Mouse (Mus musculus): Measurements from ENCODE around the gene Itga6.
"Not testable (repeated sequence)": the region's sequence is repeated elsewhere in the genome, so short reads cannot be mapped to it uniquely, and the experiment has no call there.

The Itga6 gene

DNA sequence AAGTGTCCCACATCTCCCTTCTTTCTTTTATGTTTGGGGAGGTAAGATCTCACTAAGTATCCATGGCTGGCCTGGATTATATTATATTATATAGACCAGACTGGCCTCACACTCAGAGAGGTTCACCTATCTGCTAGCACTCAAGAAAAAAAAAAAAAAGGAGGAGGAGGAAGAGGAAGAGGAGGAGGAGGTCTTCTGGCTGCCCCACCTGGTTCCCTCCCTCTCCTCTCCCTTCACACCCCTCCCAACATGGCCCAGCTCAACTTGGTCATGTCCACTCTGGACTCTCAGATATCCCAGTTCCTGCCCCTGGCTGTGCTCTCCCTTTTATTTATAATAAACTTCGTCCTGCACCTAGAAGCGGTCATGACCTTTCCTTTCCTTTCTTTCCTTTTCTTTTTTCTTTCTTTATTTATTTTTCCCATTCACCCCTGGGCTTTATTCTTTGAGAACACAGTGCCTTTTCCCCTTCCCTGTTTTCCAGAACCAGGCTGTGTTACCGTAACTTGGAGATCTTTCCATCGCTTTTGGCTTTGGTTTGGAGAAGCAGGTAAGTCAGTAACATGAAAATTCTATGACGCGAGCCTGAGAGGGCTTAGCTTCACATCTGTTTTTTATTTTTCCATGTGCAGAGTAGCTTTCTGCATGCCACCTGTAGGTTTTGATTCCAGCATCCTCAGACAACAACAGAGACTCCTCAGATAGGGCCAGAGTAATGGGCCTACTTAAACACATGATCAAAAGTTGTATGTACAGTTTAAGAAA is at the start of gene Itga6:
TSS of gene Itga6 (plus strand) at position 7 of the 765 bp plus-strand sequence.
- no peak for DNase-seq (ENCODE audit: low spot score in 2 of 2)

DNA sequence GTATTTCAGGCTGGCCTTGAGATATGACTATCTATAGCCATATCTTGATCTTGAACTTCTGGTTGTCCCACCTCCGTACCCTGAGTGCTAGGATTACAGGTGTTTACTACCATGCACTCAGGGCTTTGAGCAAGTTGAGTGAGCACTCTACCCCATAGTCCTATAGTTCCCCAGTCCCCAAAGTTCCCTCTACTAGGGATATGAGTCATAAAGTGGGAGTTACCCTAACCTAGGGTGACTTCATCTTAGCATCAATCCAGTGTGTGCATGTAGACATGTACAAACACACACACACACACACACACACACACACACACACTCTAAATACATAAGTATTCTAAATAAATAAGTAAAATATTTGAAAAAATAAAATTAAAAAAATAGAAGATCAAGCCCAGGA is 48.6 kb upstream of the Itga6 start:
- no peak for DNase-seq (ENCODE audit: low spot score in 2 of 2)

DNA sequence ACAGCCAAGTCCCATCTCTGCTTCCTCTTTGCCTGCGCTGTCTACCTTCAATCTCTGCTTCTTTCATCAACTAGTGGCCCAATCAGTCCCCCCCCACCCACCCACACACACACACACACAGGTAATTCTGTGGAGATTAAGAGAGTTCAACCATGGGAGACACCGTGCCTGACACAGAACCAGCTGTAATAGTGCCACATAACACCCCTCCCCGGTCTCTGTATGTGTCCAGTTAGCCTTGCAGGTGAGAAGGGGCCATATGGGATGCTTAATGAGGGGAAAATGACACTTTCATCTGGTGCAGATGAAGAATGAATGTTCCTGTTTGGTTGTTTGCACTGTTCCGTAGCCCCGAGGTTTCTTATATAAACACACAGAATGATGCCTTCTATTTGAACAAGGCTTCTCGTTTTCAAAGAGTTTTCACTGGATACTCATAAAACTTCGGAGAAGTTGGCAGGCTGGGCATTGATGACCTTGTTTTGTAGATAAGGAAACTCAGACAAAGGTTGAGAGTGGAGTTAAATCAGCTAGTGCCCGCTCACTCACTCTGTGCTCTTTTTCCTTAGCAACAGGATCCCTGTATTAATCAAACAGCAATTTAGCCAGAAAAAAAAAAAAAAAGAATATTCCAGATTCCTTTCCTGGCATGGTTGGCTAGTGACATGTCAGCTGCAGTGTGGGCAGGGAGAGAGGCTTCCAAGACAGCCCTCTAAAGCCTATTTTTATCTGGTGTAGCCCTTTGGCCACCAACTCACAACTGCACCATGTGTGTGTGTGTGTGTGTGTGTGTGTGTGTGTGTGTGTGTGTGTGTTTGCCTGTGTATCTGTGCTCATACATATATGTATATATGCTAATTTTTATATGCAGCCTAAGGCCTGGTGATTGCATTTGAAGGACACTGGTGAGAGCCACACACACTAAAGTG is 47.7 kb upstream of the Itga6 start:
- no peak for DNase-seq (ENCODE audit: low spot score in 2 of 2)

DNA sequence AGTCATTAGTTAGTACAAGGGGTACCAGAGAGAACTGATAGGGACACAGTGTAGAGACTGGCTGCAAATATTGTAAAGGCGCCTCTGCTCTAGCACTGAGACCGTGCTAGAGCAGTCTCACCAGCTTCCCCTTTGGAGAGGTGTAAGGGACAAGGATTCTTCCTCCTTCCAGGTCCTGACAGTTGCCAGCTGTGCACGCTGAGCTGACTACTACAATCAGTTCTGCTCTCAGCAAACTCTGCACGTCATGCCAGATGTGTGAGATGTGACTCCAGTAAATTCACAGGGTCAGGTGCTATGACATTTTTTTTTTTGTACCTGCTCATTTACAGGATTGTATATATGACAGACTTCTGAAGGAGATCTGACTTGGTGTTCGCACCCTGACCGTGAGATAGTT is 47.0 kb upstream of the Itga6 start:
- no peak for DNase-seq (ENCODE audit: low spot score in 2 of 2)

DNA sequence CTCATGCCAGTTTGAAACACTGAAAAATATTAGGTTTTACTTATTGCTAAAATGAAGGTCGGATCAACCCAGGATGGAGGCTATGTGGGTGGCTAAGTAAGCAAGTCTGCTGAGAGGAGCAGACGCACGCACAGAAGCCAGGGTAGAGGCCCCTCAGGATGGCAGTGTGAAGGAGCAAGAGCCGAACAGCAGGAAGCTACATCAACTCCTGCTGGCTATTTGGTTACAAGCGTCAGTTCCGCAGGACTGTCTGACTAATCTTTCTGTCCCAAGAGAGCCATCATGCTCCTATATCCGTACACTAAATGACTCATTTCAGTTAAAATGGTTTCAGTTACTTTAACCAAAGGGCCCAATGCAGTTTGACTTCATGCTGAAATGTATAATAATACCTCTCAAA is 46.5 kb upstream of the Itga6 start:
- DNase-seq (ENCODE audit: low spot score in 2 of 2): no peak

DNA sequence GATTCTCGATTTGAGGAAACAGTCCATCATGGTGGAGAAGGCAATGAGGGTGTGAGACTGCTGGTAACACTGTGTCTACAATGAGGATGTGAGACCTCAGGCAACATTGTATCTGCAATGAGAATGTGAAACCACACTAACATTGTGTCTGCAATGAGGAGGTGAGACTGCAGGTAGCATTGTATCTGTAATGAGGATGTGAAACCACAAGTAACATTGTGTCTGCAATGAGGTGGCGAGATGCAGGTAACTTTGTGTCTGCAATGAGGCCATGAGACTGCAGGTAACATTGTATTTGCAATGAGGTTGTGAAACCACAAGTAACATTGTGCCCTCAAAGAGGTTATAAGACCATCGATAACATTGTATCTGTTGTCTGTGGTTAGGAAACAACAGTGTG is 44.1 kb upstream of the Itga6 start:
- DNase-seq (ENCODE audit: low spot score in 2 of 2): no peak

DNA sequence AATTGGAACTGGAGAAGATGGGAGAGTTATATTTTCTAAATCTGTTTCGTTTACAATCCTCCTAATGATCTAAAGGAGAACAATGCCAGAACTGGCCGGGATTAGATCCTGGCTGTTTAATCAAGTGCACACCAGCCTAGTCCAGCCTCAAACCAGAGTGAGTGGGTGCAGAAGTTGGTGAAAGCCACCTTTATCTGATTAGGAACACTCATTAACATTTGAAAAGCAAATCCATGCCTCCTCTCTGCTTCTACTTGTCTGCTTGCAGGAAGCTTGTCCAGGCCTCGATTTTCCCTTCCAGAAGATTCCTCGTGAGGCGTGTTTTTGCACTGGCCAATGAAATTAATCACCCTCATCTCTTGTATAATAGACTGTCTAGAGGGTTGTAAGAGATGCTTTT is 41.1 kb upstream of the Itga6 start:
- no peak for DNase-seq (ENCODE audit: low spot score in 2 of 2)

DNA sequence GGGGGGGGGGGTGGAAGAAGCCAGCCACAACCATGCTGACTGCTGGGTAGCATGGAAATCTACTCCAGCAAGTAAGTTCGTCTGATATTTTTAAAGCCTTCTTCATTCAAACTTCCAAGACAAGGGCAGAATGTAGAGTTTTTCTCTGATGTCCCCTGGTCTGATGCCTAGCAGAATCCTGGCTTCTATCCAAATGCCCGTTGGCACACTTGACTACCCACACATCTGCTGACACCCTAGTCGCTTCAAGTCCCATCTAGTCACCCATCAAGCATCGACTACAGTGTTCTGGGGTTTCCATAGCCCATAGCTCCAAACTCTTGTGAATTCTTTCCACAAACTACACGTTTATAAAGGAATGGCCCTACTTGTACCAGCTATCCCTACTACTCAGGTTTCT is 36.5 kb upstream of the Itga6 start:
- DNase-seq (ENCODE audit: low spot score in 2 of 2): peak in 1 of 2 experiments; percentile 38

DNA sequence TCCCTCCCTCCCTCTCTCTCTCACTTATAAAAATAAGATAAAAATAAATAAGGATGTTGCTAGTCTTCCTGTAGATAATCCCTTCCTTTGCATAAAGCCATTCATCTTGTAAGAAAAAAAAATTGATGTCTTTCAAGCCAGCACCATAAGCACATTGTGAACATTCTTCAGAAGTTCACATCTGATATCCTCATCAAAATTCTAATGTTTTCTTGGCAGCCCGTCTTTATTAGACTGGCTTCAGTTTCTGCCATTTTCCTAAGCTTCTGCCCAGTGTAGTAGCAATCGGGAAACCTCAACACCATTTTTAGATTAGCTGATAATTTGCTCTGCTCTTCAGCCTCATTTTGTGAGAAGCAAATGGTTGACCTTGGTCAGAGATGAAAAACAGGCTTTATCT is 33.8 kb upstream of the Itga6 start:
- no peak for DNase-seq (ENCODE audit: low spot score in 2 of 2)

DNA sequence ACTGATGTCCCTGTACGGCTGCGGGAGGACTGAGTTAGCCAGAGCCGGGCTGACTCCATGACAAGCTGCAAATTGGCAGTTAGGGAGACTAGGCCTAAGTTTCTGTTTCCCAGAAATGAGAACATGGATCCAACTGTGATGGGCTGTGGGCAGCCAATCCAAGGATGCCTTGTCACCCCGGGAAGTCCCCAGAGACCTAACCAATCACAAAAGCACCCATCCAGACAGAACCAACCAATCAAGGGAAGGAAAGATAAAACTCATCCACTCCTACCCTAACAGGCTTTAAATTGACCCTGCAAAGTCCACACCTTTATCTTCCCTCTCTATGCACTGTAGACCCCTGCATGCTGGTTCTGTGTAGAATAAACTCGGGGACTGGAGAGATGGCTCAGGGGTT is 31.0 kb upstream of the Itga6 start:
- no peak for DNase-seq (ENCODE audit: low spot score in 2 of 2)

DNA sequence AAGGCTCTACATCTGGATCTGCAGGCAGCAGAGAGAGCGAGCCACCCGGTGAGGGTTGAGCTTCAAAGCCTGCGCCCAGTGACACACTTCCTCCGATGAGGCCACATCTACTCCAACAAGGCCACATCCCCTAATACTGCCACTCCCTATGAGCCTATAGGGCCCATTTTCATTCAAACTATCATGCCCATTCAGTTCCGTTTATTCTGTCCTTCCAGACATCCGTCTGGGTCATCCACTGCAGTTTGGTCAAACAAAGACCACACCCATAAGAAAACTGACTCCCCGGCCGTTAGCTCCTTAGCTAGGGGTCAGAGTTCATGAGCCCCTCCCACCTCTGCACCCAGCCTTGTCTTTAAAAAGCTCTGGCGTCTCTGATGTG is 26.4 kb upstream of the Itga6 start:
- DNase-seq (ENCODE audit: low spot score in 2 of 2): no peak

DNA sequence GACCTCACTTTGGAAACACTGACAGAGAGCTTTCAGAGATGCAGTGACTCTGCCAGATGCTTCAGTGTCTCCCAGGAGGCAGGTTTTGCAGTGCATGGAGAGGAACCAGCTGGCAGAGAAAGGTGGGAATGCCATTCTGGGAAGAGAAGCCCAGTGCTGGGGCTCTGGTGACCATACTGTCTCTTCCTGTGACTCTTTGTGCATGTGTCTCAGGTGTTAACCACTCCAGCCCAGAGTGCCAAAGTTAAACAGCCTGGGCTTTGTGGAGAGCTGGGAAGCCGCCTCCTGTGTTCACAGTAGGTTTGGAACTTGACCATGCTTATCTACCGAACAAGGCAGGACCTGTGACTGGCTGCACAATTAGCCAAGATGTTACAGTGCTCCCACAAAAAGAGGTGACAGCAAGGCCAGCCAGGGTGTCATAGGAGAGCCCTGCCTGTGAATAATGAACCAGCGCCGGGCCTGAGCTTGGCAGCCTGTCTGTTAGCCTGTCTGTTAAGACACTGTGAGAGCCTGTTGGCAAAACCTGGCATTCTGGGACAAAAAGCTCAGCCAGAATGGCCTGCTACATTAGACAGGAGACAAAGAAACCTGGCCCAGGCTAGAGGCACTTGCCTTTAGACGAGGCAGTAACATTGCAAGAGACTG is 25.9 kb upstream of the Itga6 start:
- peak in 1 of 2 experiments; percentile 32 for DNase-seq (ENCODE audit: low spot score in 2 of 2)

DNA sequence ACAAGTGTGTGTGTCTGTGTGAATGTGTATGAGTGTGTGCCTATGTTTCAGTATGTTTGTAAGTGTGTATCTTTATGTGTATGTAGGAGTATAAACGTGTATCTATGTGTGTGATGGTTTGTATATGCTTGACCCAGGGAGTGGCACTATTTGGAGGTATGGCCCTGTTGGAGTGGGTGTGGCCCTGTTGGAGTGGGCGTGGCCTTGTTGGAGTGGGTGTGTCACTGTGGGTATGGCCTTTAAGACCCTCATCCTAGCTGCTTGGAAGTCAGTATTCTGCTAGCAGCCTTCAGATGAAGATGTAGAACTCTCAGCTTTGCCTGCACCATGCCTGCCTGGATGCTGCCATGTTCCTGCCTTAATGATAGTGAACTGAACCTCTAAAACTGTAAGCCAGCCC is 24.9 kb upstream of the Itga6 start:
- not testable (repeated sequence) for DNase-seq (ENCODE audit: low spot score in 2 of 2)

DNA sequence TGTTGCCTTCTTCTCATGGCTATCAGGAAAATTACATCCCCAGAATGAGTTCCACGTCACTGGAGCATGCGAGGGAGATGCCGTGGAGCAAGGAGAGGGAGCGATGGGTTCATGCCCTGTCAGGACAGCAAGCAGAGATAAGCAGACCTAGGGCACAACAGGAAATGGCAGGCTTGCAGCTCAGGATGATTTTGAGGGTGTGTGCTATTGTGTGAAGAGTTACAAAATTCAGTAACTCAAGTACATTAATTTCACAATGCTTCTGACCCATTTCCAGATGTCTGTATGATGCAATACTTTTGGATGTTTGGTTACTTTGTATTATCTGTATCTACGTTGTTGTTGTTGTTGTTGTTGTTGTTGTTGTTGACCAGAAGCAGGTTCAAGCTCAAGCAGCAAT is 22.5 kb upstream of the Itga6 start:
- DNase-seq (ENCODE audit: low spot score in 2 of 2): no peak

DNA sequence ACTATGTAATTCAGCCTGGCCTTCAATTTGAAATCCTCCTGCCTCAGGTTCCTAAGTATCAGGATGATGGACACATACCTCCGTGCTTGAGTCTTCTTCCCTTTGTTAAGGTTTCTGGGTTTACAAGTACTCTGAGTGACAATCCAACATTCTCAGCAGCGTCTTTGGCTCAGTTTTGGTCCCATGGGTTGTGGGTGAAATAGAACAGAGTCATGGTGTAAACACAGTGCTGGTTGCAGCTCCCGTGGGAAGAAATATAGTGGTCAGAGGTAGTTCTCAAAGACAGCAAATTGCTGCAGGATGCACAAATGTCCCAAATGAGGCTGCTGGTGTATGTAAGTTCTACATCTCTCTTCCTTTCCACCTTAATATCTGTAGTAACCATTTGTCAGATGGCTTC is 21.8 kb upstream of the Itga6 start:
- DNase-seq (ENCODE audit: low spot score in 2 of 2): no peak

DNA sequence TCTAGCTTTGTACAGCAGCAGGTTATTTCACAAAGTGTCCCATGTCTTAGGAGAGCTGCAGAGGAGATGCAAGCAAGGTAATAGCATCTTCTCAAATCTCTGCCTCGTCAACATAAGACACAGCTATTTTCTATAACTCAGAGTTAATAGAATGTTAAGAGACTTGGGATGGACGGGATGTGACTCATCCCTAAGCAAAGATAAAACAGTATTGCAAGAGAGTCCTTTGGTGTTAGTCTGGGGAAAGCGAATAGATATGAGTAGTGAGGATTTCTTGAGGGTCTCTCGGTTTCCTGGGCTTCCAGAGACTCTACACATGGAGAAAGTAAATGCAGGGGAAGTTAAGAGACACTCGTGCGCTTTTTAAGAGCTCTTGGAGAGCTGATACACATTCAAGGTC is 21.4 kb upstream of the Itga6 start:
- DNase-seq (ENCODE audit: low spot score in 2 of 2): no peak

DNA sequence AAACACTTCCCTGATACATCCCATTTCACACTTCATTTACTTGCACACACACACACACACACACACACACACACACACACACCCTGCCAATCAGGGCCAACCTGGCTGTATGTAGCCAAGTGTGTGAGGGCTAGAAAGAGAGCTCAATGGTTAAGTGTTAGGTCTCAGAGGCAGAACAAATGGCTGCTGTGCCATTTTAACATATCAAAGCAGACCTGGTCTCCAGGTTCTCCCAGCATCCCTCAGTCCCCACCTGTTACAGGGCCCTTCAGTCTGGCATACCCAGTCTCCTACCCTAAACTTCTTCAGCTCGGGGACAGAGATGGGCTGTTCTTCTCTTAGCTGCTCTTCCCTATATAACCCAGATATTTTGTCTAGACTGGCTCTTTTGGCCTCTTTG is 20.0 kb upstream of the Itga6 start:
- DNase-seq (ENCODE audit: low spot score in 2 of 2): no peak

DNA sequence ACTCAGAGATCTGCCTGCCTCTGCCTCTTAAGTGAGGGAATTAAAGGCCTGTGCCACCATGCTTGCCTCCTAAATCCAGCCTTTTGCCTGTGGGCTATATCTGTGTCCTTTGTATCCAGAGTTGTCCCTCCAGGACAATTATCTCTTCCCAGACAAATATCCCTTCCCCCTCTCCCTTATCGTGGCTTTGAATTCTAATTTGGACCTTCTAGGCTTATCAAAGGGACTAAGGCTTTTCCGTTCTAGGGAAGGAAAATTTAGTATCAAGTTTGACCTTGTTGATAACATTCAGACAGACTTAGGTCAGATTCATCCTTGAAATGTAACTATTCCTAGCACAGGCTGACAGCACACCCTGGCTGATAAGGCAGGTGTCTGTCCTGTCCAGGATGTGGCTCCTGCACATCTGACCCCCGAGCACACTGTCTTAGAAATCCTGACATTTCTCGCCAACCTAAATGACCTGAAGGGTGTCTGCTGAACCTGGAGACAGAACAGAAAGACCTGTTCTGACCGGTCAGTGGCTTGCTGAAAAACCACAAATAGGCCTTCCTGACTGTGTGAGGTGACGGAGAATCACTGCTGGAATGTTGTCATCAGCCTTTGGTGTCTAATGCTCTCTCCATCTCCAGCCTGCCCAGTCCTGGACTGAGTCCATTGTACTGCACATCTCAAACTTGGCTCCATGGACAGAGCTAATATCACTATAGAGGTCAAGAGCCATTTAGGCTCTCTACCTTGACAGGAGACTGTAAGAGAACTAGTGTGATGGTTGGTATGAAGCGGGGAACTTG is 18.3 kb upstream of the Itga6 start:
- no peak for DNase-seq (ENCODE audit: low spot score in 2 of 2)

DNA sequence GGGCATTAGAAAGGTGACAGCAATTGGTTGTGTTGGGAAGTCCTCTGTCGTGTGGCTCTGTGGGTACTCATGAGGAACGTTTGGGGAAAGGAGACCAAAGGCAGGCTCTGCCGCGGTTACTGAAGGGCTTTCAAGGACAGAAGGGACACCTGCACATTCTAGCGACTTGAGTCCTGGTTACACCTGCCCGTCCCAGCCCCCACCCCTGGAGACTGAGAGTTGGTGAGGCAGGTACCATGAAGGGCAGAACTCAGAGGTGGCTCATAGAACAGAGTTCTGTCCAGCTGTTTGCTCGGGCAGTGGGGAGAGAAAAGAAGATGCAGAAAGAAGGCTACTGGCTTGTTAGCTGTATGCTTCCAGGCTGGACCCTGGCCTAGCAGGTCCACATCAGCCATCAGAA is 17.1 kb upstream of the Itga6 start:
- DNase-seq (ENCODE audit: low spot score in 2 of 2): no peak

DNA sequence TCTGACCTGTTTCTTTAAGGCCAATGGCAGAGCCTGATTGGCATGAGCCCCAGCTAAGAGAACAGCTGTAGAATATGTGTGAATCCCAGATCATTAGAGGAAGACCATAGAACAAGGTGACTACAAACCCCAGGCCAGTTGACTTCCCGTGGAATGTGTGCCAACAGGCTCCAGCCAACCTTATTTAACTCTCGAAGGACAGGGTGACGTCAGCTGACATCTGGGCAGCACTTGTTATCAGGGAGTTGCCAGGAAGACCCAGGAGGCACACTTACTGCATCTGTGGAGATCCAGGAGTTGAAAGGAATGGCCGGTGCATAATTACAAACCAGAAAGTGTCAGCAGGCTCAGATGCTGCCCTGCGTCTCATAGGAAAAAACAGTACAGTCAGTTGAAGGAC is 16.6 kb upstream of the Itga6 start:
- DNase-seq (ENCODE audit: low spot score in 2 of 2): no peak
